Mouse (Mus musculus) erythroid progenitor cell, adult 5-6 weeks (primary cell): ENCODE data around the gene Zhx3. TPM values are rescaled to one million over a fixed set of nuclear protein-coding genes. Genes with fewer than 3 reads are reported as not detected.

Experiments used
- ATAC-seq: replicated peaks from 2 replicates; pipeline ENCODE4 v1.8.0; 2016; ENCODE audit warnings: moderate number of reproducible peaks, mild to moderate bottlenecking, moderate TSS enrichment, inconsistent platforms; ENCODE audit not compliant: poor library complexity, low FRiP score, severe bottlenecking
- total RNA-seq, 2 experiments: library from RNA; stranded (forward) in 1 of 2; stranded (reverse) in 1 of 2; fragments of 150-400 nt in 1 of 2; fragments of 186-747, 209-891 nt in 1 of 2; gene quantifications; 2 replicates each; pipeline versions ENCODE4 v1.2.3 to v1.2.4; 2015 to 2017; ENCODE audit warnings: low replicate concordance in 2 of 2

The Zhx3 gene
- total RNA-seq, 2 experiments from 2014 or later: 2.1 TPM

DNA sequence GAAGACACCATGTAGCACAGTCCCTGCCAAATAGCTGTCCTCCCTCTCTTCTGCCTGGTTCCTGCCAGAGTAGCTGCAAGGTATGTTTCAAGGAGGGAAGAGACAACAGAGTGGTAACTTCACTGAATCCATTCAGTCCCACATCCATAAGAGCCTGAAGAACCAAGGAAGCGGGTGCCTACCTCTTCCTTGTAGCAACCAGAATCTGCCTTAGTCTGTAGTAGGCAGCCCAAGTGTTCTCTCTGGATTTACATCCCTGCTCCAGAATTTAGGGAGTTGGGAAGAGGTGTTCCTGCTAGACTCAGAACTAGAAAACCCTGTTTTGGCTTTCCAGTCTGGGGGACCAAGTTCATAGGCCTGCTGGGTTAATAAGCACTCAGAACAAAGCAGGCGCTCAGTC lies 105.6 kb downstream of the Zhx3 start:
- ATAC-seq: no peak

DNA sequence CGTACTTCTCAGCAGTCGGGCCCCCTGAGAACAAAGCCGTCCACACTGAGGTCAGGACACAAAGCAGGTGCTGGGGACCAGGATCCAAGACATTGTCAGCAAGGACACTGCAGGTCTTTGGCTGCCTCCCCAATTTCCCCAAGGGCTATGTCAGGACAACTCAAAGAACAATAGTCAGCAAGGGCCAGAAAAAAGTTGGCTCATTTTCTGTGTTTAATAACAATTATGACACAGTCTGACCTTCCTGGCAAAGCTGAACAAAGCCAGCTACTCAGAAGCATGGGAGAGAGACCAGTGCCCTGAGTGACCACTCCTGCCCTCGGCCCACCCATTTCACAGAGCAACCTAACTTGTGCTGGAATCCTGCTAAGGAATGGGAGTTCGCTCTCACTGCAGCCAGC lies 106.4 kb downstream of the Zhx3 start:
- no peak for ATAC-seq

DNA sequence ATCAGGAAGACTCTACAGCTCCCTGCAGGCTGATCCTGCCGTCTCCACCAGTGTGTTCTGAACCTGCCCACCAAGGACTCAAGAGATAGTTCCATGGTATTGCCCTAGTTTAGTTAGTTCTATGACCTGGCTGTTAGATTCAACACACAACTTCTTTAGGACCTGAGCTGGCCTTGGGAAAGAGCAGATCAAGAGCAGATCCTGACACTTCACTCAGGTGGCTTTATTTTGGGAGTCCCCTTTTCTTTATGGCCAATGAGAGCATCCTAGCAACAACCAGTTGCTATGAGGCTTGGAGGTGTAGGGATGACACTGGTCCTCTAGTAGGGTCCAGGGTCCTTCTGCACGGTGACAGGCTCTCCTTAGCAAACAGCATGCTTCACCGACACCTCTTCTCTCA lies 107.7 kb downstream of the Zhx3 start:
- ATAC-seq: no peak

DNA sequence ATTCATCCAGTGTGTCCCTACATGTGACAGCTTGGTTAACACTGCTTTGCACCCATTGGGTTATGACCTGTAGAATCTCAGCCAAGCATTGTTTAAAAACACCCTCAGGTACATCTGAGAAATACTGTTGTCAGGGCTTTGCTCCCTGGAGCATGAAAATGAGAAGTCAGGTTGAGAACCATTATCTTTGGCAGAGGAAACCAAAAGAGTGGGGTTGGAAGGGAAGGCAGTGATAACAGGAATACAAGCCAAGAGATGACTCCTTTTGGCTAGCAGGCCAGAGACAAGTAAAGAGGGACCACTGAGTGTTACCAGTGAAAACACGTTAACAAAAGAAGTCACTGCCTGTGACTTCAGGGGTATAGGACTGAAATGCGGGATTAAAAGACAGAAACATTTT lies 108.4 kb downstream of the Zhx3 start:
- no peak for ATAC-seq

DNA sequence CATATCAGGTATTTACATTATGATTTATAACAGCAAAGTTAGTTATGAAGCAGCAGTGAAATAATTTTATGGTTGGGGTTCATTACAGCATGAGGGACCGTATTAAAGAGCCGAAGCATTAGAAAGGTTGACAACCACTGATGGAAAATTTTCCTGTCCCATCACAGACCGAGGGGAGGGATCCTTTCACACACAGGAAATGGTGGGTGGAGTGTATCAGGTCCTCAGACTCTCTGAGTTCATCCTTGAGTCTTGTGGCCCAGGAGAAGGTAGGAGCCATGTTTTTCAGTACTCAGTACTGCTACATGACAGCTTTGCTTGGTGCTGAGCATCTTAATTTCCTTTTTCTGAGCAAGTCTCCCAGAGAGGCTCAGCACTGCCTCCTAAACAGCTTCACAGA lies 109.0 kb downstream of the Zhx3 start:
- no peak for ATAC-seq

DNA sequence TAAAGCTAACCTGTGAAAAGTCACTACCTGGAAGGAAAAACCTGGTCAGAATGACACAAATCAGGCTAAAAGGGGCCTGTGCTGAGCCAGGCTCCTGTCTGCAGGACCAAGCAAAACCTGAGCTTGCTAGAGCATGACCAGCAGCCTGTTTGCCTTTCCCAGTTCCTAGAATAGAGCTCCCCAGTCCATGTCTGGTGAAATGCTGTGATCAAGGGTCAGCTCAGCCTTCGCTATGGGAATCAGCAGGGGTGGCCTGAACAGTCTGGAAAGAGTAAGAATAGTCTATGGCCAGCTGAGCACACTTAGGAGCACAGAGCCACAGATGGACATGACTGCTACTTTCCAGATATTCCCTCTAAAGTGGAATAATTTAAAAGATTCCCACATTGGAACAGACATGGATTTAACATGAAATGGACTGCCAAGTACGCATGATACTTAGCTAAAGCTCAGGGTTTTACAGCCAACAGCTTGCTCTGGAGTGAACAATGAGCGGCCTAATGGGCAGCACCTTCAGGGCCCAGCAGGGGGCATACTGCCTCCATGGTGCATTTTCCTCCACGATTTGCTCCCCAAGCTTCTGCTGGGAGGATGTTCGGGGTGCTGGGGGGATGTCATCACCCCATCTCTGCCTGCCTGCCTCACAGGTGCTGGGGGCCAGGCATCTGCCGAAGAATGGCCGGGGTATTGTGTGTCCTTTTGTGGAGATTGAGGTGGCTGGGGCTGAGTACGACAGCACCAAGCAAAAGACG lies 112.2 kb downstream of the Zhx3 start:
- no peak for ATAC-seq

DNA sequence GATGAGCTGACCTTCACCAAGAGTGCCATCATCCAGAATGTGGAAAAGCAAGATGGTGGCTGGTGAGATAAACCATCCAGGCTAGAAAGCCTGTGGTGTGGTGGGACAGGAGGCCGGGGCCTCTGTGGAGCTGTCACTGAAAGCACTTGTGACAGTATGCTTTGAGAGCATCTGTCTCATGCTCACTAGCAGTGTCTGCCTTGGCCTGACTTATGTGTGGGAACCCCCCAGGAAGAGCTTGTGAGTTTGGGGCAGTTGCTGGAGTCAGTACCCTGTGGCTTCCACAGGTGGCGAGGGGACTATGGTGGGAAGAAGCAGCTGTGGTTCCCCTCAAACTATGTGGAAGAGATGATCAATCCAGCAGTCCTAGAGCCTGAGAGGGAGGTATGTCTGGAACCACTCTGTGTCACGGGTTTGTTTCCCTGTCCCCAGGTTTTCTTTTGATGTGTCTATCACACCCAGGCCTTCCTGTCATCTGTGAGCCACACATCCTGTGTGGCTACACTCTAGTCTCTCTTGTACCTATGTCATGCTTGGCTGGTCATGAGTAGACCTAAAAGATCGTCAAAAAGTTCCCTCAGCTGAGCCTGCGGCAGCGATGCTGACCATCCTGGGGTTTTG lies 116.1 kb downstream of the Zhx3 start:
- no peak for ATAC-seq

DNA sequence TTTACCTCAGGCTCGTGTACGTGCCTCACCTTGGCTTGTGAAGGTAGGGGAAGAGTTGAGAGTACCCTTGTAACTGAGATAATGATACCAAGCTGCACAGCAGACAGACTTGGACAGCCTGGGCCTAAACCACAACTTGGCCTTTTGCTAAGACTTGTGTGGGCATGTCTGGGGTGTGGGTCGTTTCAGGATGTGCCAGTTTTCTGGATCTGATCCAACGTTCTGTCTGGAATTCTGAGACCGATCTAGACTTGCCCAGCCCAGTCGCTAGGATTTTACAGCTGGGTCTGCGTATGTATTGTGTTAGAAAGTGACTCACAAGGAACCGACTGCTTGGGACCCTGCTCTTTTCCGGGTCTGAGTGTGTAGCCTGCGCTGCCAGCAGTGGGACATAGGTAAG lies 125.7 kb downstream of the Zhx3 start:
- ATAC-seq: no peak

DNA sequence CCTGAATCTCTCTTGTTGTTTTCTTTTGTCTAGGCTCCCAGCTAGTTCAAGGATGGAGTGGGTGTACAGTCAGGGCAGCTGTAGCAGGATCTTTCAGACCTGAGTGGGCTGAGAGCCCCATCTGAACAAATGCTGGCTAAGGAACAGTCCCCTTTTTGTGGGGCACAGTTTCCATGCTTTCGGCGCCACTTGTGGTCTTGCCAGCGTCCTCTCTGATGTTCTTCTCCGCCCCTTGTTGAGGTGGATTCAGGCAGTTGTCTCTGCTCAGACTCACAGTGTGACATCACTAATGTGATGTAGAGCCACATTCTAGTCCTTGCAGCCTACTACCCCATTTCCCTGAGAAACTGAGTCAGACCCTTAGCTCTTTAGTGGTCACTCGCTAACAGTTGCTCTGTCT lies 126.2 kb downstream of the Zhx3 start:
- ATAC-seq: no peak

DNA sequence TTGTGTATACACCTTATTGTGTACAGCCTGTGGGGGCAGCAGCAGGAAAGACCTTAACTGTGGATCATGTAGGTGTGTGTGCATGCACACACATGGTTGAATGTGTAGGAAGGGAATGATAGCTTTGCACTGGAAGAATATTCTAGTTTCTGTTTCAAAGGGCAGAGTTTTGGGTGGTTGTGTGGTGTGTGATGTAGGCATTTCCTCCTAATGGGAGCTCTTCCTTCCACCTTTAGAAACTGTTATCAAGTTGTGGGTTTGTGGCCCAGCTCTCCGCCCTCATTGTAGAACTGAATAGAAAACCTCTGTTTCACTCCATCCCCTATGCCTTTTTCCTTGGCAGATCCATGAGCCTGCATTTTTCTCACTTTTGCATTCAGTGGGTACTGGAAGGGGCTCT lies 127.3 kb downstream of the Zhx3 start:
- no peak for ATAC-seq

DNA sequence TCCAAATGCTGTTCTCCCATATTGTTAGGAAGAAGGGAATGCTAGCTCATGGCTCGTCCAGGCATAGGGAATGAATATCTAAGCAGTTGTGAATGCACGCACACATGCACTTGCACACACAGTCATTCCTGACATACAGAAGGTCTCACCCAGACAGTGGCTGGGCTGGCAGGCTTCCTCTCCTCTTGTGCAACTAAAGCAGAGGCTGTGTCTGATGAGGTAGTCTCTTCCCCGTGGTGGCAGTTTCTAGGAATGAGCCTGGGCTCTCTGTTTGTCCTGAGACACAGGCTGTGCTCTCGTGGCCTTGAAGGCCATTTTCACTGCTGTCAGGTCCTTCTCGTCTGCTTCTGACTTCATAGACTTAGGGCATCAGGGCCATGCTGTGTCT lies 128.0 kb downstream of the Zhx3 start:
- ATAC-seq: no peak

DNA sequence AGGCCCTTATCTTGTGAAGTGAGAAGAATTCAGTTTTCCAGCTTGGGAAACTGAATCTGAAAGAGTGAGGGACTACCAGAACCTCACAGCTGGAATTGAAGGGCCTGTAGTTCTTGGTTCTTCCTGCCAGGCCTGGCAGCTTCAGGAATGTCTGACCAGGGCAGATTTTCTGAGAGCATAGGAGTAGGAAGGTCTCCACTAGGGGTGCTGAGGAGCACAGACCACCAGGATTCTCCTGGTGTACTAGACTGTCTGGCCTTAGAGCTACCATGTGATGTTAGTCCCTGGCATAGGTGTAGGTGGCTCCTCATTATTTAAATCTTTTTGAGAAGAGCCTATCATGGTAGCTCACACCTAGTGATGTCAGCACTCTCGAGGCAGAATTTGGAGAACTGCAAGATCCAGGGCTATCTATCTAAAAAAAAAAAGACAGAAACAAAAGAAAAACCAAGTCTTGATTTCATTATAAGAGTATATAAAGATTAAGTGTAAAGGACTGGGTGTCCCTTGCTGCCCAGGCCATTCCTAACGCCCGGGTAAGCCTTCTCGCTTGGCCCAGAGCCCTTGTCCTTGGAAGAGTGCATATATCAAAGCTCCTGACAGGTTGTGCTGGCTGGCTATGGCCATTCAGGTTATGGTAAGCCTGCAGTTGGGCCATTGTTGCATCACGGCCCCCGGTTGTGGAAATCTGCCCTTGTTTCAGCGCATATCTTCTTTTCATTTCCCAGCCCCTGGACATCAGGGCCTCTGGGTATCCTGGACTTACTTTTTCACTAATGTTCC lies 128.6 kb downstream of the Zhx3 start:
- ATAC-seq: no peak

DNA sequence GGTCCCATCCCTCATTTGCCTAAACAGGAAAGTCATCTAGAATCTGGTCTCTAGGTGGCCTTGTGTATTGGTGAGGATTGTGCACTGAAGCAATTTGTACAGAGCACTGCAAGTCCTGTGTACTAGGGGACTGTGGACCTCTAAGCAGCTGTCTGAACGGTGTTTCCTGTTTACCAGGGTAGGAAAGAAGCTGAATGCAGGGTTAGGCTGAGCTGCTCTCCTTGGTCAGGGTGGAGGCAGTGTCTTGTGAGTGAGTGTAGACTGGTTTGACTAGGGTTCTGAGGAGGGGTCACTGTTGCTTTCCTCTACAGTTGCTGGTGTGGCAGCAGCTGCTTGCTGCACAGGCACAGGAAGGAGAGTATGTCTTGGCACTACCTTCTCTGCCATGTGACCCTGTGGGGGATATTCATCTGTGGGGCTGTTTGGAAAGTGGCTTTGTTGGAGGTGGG lies 130.6 kb downstream of the Zhx3 start:
- no peak for ATAC-seq

DNA sequence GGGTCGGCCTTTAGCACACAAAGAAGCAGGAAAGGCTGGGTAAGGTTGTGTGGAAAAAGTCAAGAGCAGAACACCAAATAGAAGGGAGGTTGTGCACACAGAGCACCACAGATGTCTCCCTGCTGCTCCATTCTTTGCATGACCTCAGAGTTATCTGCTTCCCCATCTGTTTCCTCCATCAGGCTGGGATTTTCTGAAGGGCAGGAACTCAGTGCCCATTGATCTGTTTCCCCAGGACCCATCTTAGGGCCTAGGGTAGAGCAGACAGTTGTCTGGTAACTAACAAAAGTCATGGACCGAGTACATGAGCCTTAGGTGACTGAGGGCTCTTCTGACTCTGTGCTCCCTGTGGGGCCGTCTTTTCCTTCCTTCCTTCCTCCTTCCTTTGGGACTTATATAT lies 131.2 kb downstream of the Zhx3 start:
- ATAC-seq: no peak

DNA sequence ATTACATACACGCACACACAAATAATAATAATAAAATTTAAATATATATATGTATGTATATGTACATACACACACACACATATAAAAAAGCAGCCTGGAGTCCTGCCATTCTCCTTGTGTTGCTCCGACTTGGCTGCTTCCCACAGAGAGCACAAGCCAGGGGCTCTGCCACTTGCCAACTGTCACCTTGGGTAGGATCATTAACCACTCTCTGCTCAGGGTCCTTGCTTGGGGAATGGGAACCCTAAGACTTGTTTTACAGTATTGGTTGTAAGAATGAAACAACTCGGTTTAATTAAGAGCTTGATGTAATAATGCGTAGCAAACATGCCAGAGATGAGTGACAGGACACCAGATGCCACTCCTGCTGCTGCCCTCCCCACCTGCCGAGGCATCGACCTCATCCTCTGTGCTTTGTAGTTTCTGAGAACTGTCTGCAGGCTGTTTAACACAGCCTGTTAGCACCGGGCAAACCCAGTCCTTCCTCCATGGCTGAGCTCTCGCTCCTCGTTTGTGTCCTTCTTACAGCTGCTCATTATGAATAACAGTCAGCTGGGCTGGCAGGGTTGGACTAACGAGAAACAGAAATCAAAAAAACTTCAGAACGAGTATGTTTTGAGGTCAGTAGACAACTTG lies 132.2 kb downstream of the Zhx3 start:
- ATAC-seq: no peak

DNA sequence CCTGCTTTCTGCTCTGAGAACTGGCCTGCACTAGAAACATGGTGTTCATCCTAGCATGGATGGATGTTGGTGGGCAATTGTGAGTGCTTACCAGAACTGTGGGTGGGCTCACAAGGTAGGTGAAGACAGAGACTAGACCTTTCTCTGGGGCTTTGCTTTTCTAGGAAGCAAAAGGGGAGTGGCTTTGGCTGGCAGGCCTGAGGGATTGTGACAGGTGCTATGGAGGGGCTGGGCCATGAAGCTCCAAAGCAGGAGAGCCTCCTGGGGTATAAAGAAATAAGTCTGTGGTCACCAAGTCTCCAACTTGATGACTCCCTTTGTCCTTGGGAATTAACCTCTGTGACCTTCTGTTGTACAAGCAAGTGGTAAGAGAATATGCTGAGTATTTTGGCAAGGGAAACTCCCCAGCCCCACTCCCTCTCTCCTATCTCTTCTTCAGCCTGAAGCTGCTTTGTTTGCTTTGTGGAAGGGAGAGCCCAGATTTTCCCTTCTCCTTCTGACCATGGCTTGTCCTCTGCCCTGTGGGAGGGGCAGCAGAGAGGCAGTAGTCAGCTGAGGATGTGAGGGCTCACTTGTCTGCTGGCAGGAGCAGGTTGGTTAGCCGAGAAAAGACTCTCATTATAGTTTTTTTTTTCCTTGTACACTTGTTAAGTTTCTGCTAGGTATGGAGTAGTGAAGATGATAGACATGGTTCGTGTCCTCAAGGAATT lies 133.0 kb downstream of the Zhx3 start:
- ATAC-seq: no peak

DNA sequence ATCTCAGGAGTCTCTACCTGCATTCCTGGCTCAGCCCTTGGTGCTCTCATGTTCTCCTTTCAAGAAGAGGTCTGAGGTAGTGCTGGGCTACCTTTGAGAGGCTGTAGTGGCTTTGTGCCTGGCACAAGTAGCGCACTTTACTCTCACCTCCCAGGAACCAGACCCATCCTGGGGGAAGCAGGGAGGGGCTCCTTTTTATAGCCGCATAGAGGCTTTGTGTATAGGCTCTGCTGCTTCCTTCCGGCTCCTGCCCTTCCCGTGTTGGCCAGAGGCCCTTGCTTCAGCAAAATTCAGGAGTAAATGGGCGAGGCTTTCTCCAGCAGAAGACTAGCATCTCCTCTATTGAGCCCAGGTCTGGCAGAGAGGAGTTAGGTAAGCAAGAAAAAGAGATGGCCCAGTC lies 134.4 kb downstream of the Zhx3 start:
- ATAC-seq: no peak

DNA sequence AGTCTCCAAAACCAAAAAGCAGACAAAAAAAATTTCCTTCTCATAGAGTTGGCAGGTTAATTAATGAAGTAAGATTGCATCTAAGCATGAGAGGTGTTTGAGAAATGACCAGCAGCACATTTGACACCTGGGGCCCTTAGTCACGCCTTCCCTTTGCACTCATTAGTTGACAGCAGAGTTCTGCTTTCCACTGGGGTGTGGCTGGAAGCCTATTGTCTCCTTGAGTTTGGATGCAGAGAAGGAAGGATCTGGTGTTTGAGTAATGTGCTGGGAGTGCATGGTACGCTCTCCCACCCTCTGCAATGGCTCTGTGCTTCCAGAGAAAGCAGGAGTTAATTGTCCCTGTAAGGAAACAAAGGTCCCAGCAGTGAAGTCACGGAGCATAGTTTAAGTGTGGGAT lies 136.3 kb downstream of the Zhx3 start:
- ATAC-seq: no peak

DNA sequence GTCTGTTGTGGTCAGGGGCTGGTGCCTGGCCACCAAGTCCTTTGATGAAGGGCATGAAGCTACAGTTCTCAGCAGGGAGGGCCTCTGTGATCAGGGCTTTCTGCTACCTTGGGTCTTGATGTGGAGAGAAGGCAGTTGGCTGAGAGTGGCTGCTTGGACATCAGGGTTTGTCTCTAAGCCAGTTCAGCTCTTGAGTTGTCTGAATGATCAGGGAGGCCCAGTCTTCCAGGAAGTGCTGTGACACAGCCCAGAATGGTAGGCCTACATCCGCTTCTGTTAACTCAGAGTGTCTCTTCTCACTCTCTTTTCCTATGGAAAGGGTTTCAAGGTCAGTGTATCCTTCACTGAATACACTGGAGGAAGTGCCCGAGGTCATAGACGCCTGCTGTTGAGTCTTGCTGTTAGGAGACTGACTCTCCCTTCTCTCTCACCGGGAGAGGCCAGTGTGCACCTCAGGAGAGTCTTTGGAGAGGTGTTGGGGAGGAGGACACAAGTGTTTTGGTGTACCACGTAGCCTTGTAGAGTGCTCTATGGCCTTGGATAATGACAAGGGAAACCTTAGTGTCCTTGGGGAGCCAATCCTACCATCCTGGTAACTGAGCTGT lies 137.0 kb downstream of the Zhx3 start:
- no peak for ATAC-seq

DNA sequence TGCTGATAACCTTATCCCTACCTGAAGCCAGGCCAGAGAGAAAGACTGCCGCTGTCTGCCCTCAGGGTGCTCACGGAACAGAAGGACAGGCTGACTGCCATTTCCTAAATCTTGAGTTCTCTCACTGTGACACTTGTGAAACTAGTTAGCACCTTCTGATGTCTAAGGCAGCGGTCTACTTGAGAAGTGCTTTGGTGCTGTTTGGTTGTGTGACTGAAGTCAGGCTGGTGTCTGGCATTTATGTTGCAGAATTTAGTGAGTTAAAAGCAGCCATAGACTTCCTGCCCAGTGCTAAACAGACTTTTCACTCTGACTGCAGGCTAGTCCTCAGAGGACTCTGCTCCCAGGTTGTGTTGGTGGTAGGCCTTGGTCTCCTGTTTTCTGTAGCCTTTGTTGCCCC lies 138.5 kb downstream of the Zhx3 start:
- no peak for ATAC-seq
